Mouse (Mus musculus) midbrain, embryonic 13.5 days (tissue): Measurements from ENCODE around the gene Ttpal. TPM values are rescaled to one million over a fixed set of nuclear protein-coding genes. Genes with fewer than 3 reads are reported as not detected.

Source experiments
- ATAC-seq: fragments of 200-750 bp; cut with Nextera tagmentation; 2 replicates; pipeline ENCODE4 v1.8.0; 2017; ENCODE audit warnings: mild to moderate bottlenecking, moderate TSS enrichment, moderate library complexity
- H3K27ac ChIP-seq: fragments of 300-500 bp; sonication (generic); 2 replicates; pipeline ENCODE4 v1.5.1; 2015; ENCODE audit warnings: inconsistent platforms, mild to moderate bottlenecking, moderate library complexity
- H3K27me3 ChIP-seq: fragments of 300-500 bp; sonication (generic); 2 replicates; pipeline ENCODE4 v1.6.1; 2015; ENCODE audit warnings: mild to moderate bottlenecking, inconsistent platforms
- H3K36me3 ChIP-seq: fragments of 300-500 bp; sonication (generic); 2 replicates; pipeline ENCODE4 v1.6.1; 2015; ENCODE audit warnings: mild to moderate bottlenecking, inconsistent platforms
- H3K4me1 ChIP-seq: fragments of 300-500 bp; sonication (generic); replicated peaks from 2 replicates; pipeline ENCODE4 v1.6.1; 2015; ENCODE audit warnings: inconsistent platforms
- H3K4me2 ChIP-seq: fragments of 300-500 bp; sonication (generic); replicated peaks from 2 replicates; pipeline ENCODE4 v1.6.1; 2015; ENCODE audit warnings: moderate library complexity, mild to moderate bottlenecking, inconsistent platforms
- H3K4me3 ChIP-seq: fragments of 300-500 bp; sonication (generic); replicated peaks from 2 replicates; pipeline ENCODE4 v1.5.1; 2015; ENCODE audit warnings: mild to moderate bottlenecking, inconsistent platforms
- H3K9ac ChIP-seq: fragments of 300-500 bp; sonication (generic); replicated peaks from 2 replicates; pipeline ENCODE4 v1.6.1; 2015; ENCODE audit warnings: mild to moderate bottlenecking, inconsistent platforms
- H3K9me3 ChIP-seq: fragments of 300-500 bp; sonication (generic); 2 replicates; pipeline ENCODE4 v1.6.1; 2016; ENCODE audit warnings: mild to moderate bottlenecking, inconsistent platforms
- WGBS: fragments of 180-500 bp; shearing (Covaris S2); methylation state at CpG from one replicate; pipeline ENCODE4 v1.1.7; 2015; 5-methylcytosine and 5-hydroxymethylcytosine counted together
- polyA plus RNA-seq: library from polyadenylated mRNA; unstranded; fragments of >200 nt; fragmentation: Nextera tagmentation; extraction: Ambion mirVana; gene quantifications from 2 replicates; pipeline ENCODE4 v1.2.1, GENCODE M21; 2015

Ttpal gene
- polyA plus RNA-seq, 1 experiment from 2014 or later, result 50.2 TPM

DNA sequence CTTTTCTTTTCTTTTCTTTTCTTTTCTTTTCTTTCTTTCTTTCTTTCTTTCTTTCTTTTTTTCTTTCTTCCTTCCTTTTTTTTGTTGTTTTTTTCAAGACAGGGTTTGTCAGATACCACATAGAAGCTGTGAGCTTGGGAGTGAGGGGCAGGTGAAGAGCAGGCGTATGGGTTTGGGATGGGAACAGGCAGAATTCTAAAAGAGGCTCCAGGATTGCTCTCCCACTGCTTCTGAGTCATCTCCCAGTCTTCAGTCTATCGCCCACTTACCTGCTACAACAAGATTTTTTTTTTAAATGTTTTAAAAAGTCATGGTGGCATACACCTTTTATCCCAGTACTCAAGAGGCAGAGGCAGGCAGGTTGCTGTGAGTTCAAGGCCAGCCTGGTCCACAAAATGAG, 24.1 kb upstream of the Ttpal start:
- Histone ChIP-seq H3K9ac (no peak overlapping the region), H3K4me3 (no peak overlapping the region), H3K9me3 (no peaks in the 10 kb centered on the region), H3K27me3 (no peaks in the 10 kb centered on the region), H3K4me1 (no peaks in the 10 kb centered on the region), H3K27ac (no peak overlapping the region), H3K36me3 (no peaks in the 10 kb centered on the region), H3K4me2 (no peak overlapping the region)
- ATAC-seq, result no peak
- 81% methylated on average over 2 of the region's 2 CpGs for WGBS

DNA sequence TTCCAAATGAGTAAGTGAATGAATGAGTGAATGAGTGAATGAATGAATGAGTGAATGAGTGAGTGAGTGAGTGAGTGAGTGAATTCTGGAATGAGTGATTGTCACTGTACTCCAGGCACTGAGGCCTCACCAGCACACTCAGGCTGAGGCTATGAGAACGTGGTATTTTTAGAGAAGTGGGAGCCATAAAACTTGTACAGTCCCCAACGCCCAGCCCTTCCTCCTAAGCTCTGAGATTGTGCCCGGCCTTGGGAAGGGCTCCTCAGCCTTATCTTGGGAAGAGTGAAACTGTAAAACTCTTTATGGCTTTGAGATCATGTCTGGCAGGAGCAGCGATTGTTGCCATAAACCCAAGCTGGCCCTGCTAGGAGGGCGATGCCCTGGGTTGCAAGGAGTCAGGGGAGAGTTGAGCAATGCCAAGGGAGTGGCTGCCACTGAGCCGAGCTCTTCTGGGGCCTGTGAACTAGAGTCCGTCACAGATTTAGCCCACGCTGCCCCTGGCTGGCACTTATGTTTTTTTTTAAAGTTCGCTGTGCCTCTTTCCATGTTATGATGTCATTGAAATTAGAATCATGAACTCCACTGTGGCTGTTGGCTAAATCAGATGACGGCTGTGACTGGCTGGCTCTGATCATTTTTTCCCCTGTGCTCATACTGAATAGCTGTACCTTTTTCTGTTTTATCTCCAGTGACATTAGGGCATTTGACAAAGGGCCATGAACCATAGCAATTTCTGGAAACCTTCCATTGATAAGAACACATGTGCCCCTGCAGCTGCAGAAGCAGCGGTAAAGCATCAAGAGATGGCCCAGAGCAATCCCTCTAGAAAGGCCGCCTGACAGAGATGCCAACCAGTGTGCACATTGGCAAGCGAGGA, 21.8 kb upstream of the Ttpal start:
- Histone ChIP-seq H3K4me3 (no peak overlapping the region), H3K36me3 (no peaks in the 10 kb centered on the region), H3K9ac (no peak overlapping the region), H3K9me3 (no peaks in the 10 kb centered on the region), H3K4me2 (no peak overlapping the region), H3K4me1 (no peaks in the 10 kb centered on the region), H3K27ac (no peak overlapping the region), H3K27me3 (no peaks in the 10 kb centered on the region)
- 84% methylated on average over 13 of the region's 13 CpGs for WGBS
- ATAC-seq, result no peak

DNA sequence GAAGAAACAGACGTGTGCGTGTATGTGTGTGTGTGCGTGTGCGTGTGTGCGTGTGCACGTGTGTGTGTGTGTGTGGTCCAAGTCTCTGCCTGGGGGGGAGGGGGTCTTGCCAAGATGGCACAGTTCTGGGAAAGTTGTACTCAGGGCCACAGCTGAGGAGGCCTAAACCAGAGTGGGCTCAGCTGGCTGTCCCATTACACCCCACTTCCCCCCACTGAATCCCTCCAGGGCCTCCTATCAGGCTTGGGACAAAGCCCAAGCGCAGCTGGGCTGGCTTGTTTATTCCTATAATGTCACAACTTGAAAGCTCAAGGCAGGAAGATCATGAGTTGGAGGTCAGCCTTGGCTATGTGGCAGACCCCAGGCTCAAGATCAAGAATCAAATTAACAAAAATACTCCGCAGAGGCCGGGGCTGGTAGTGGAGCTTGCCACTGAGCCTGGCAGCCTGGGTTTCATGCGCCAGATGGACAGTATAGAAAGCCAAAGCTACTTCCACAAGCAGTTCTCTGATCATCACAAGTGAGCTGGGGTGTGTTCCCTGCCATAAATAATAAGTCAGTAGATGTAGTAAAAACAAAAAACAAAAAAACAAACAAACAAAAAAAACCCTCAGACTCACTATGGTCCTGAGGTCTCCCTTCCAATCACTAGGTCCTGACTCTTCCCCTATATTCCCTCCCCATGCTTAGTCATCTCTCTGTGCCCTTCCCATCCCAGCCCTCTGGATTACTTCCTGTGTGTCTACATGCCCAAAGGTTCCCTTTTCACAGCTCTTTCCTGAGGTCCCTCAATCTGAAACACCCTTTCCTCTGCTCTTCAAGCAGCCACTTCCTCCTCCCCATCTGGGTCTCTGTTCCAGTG, 18.7 kb upstream of the Ttpal start:
- Histone ChIP-seq H3K4me3 (no peak overlapping the region), H3K9me3 (no peaks in the 10 kb centered on the region), H3K27me3 (no peaks in the 10 kb centered on the region), H3K4me1 (peaks cover 5% of the 10 kb centered on the region; the same call in 1 of the 2 replicates), H3K36me3 (no peaks in the 10 kb centered on the region), H3K4me2 (no peak overlapping the region), H3K9ac (no peak overlapping the region), H3K27ac (no peak overlapping the region)
- no peak for ATAC-seq
- WGBS, result 92% methylated on average over 10 of the region's 10 CpGs

DNA sequence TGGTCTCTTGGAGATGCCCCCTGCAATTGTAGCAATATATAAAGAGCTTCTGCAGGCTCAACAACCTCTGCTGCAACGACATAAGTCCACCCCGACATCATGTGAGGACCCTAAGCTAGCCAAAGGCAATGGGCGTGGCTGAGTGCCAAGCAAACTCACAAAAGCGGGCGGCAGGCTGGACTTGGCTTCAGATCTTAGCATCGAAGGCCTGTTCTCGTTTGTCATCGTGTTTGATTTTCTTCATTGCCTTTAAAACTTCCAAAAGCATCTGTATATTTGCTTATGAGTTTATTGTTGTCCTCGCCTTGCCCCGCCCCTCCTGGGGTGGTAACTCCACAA, 18.1 kb upstream of the Ttpal start:
- no peaks in the 10 kb centered on the region for H3K9me3 ChIP-seq
- no peak overlapping the region for H3K4me3 ChIP-seq
- 84% methylated on average over 10 of the region's 10 CpGs for WGBS
- peaks cover 5% of the 10 kb centered on the region; the same call in 1 of the 2 replicates for H3K4me1 ChIP-seq
- H3K36me3 ChIP-seq, result no peaks in the 10 kb centered on the region
- H3K4me2 ChIP-seq, result no peak overlapping the region
- no peak overlapping the region for H3K9ac ChIP-seq
- H3K27me3 ChIP-seq, result no peaks in the 10 kb centered on the region
- no peak overlapping the region for H3K27ac ChIP-seq
- no peak for ATAC-seq

- H3K27ac ChIP-seq, result no peak overlapping the region
- no peaks in the 10 kb centered on the region for H3K9me3 ChIP-seq
- no peaks in the 10 kb centered on the region for H3K27me3 ChIP-seq
- 51% methylated on average over 19 of the region's 19 CpGs for WGBS
- no peak overlapping the region for H3K9ac ChIP-seq
- H3K4me2 ChIP-seq, result no peak overlapping the region
- no peak for ATAC-seq
- no peak overlapping the region for H3K4me3 ChIP-seq
- H3K36me3 ChIP-seq, result no peaks in the 10 kb centered on the region
- peaks cover 5% of the 10 kb centered on the region; the same call in 1 of the 2 replicates for H3K4me1 ChIP-seq
These were observed 15.5 kb upstream of the Ttpal start for GRCm38 (mm10) chr2:163586384-163587261.

DNA sequence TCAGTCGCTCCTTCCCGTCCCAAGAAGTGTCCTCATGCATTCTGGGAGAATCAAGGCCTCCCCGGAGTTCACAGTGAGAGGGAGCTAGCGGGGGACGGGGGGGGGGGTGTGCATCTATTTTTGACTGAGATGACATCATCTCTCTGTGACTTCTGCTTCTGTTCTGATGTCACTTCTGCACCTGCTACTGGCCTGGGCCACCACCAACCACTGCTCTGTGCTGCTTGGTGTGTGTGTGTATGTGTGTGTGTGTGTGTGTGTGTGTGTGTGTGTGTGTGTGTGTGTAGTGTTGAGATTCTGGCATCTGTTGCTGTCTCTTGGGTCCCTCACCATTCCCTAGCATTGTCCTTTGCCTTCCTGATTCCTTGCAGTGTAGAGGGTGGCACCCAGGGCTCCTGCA, 14.6 kb upstream of the Ttpal start:
- Histone ChIP-seq H3K9me3 (no peaks in the 10 kb centered on the region), H3K27me3 (no peaks in the 10 kb centered on the region), H3K4me2 (no peak overlapping the region), H3K27ac (no peak overlapping the region), H3K4me3 (no peak overlapping the region), H3K4me1 (peaks cover 5% of the 10 kb centered on the region; the same call in 1 of the 2 replicates), H3K36me3 (no peaks in the 10 kb centered on the region), H3K9ac (no peak overlapping the region)
- 78% methylated on average over 5 of the region's 5 CpGs for WGBS
- ATAC-seq, result no peak

- Histone ChIP-seq H3K4me3 (no peak overlapping the region), H3K9ac (no peak overlapping the region), H3K4me2 (no peak overlapping the region), H3K36me3 (no peaks in the 10 kb centered on the region), H3K9me3 (no peaks in the 10 kb centered on the region), H3K4me1 (peaks cover 5% of the 10 kb centered on the region; the same call in 1 of the 2 replicates), H3K27me3 (no peaks in the 10 kb centered on the region), H3K27ac (no peak overlapping the region)
- WGBS, result 76% methylated on average over 12 of the region's 12 CpGs
- no peak for ATAC-seq
These were observed 11.9 kb upstream of the Ttpal start for GRCm38 (mm10) chr2:163590211-163590610.

DNA sequence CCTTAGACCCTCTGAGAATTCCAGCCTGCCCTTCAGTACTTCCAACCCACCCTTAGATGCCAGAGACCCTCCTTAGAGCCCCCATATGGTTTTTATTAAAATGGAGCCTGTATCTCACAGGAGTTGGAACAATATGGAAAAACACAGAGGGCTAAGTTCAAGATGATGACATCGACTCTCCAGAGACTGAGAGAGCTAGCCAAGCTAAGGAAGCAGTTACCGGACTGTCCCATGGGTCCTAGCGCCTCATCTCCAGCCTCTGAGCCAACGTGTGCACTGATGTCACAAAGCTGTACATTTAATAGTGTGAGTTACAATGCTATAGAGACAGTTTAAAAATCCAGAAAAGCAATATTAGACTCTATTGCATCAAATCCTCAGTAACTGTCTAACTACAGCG, 11.1 kb upstream of the Ttpal start:
- Histone ChIP-seq H3K27ac (no peak overlapping the region), H3K4me1 (peaks cover 5% of the 10 kb centered on the region; the same call in 1 of the 2 replicates), H3K4me2 (no peak overlapping the region), H3K27me3 (no peaks in the 10 kb centered on the region), H3K9me3 (no peaks in the 10 kb centered on the region), H3K9ac (no peak overlapping the region), H3K36me3 (no peaks in the 10 kb centered on the region), H3K4me3 (no peak overlapping the region)
- no peak for ATAC-seq
- WGBS, result 82% methylated on average over 5 of the region's 5 CpGs

GRCm38 (mm10) chr2:163592084-163592483, 10.0 kb upstream of the Ttpal start:
- Histone ChIP-seq H3K4me2 (no peak overlapping the region), H3K4me3 (no peak overlapping the region), H3K9me3 (no peaks in the 10 kb centered on the region), H3K4me1 (no peaks in the 10 kb centered on the region), H3K27ac (no peak overlapping the region), H3K36me3 (no peaks in the 10 kb centered on the region), H3K9ac (no peak overlapping the region), H3K27me3 (no peaks in the 10 kb centered on the region)
- ATAC-seq, result no peak
- WGBS, result 81% methylated on average over 1 of the region's 1 CpGs

DNA sequence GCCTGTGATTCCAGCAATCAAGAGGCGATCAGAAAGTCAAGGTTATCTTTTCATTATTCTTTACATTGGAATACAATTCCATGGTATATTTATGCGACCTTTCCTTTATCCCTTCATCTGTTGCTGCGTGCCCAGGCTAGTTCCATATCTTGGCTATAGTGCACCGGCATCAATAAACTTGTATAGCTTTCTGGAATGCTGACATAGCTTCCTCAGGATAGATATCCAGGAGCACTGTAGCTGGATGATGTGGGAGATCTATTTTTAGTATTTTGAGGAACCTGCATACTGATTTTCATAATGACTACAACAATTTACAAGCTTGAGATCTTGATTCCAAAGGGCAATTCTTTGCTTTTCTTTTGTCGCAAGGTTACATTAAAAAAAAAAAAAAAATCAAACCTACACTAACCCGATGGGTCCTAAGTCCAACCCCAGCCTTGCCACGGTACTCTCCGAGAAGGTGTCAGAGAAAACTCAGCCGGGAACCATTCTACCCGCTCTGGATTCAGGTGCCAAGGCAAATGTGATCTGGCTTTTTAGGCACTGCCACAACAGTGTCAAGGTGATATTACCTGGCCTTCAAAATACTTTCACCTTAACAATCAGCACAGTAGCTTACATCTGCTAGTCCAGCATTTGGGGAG, 8.4 kb upstream of the Ttpal start:
- Histone ChIP-seq H3K36me3 (no peaks in the 10 kb centered on the region), H3K9me3 (no peaks in the 10 kb centered on the region), H3K9ac (no peak overlapping the region), H3K4me2 (no peak overlapping the region), H3K4me1 (no peaks in the 10 kb centered on the region), H3K27me3 (no peaks in the 10 kb centered on the region), H3K27ac (no peak overlapping the region), H3K4me3 (no peak overlapping the region)
- WGBS, result 89% methylated on average over 10 of the region's 10 CpGs
- ATAC-seq, result no peak

DNA sequence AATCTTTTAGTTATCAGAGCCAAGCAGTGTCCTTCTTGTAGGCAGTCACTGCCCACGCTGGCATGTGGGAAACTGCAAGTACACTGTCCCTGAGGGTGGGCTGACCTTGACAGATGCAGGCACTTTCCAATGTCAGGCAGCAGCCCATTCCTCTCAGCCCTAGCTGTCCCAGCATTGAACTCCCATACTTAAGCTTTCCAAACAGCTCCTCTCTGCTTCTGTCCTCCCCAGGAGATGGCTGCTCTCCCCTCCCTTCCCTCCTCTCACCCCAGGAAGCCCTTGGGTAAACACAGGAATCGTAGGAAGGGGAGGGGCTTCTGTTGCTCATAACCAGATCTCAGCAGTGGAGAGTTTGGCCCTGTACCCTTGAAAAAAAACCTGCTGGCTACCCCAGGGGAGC, 7.0 kb upstream of the Ttpal start:
- Histone ChIP-seq H3K27me3 (no peaks in the 10 kb centered on the region), H3K4me2 (no peak overlapping the region), H3K36me3 (no peaks in the 10 kb centered on the region), H3K9ac (no peak overlapping the region), H3K4me1 (no peaks in the 10 kb centered on the region), H3K9me3 (no peaks in the 10 kb centered on the region), H3K27ac (no peak overlapping the region), H3K4me3 (no peak overlapping the region)
- no peak for ATAC-seq
- WGBS, result 20% methylated on average over 2 of the region's 2 CpGs
